Mouse (Mus musculus) c-Kit-negative CD71-positive TER-119-positive erythroid progenitor cells, embryonic 14.5 days (primary cell): ENCODE results near the gene Bglap2.
"Not testable (repeated sequence)": the region's sequence is repeated elsewhere in the genome, so short reads cannot be mapped to it uniquely, and the experiment has no call there.

Experiments
- DNase-seq: peaks from one replicate; pipeline ENCODE4 v3.0.0-alpha.2; 2013; ENCODE audit warnings: low read depth, low spot score

Gene Bglap2

GRCm38 (mm10) chr3:88393776-88394375 is 15.4 kb upstream of the Bglap2 start:
- DNase-seq: no peak

- DNase-seq: no peak
Measured at GRCm38 (mm10) chr3:88384364-88384763, 5.9 kb upstream of the Bglap2 start, which contains the start of gene Bglap. TSS of gene Bglap (minus strand) at chr3:88384464.

- DNase-seq: not testable (repeated sequence)
Measured at GRCm38 (mm10) chr3:88382383-88382782, 3.9 kb upstream of the Bglap2 start.

- DNase-seq: not testable (repeated sequence)
Measured at GRCm38 (mm10) chr3:88381389-88382315, 3.2 kb upstream of the Bglap2 start.

- not testable (repeated sequence) for DNase-seq
Measured at GRCm38 (mm10) chr3:88376644-88377043, 1.9 kb downstream of the Bglap2 start.

- DNase-seq: not testable (repeated sequence)
Measured at GRCm38 (mm10) chr3:88375750-88376626, 2.5 kb downstream of the Bglap2 start.

GRCm38 (mm10) chr3:88372643-88373042 is 5.9 kb downstream of the Bglap2 start, which contains the start of gene Bglap3:
TSS of gene Bglap3 (minus strand) at chr3:88372743.
- not testable (repeated sequence) for DNase-seq

GRCm38 (mm10) chr3:88368511-88368910 is 10.0 kb downstream of the Bglap2 start:
- not testable (repeated sequence) for DNase-seq

- DNase-seq: not testable (repeated sequence)
Measured at GRCm38 (mm10) chr3:88367517-88367916, 11.0 kb downstream of the Bglap2 start.

- not testable (repeated sequence) for DNase-seq
Measured at GRCm38 (mm10) chr3:88366830-88367428, 11.6 kb downstream of the Bglap2 start.

GRCm38 (mm10) chr3:88365705-88366361 is 12.7 kb downstream of the Bglap2 start:
- no peak for DNase-seq

GRCm38 (mm10) chr3:88364337-88364736 is 14.2 kb downstream of the Bglap2 start, which contains the start of gene Paqr6:
TSS of gene Paqr6 (plus strand) at chr3:88364584.
- DNase-seq: peak; percentile 80

- DNase-seq: peak; percentile 52
Measured at GRCm38 (mm10) chr3:88363700-88364099, 14.8 kb downstream of the Bglap2 start.

- no peak for DNase-seq
Measured at GRCm38 (mm10) chr3:88361612-88362313, 16.7 kb downstream of the Bglap2 start.

- no peak for DNase-seq
Measured at GRCm38 (mm10) chr3:88361096-88361495, 17.4 kb downstream of the Bglap2 start.

- no peak for DNase-seq
Measured at GRCm38 (mm10) chr3:88359989-88360388, 18.5 kb downstream of the Bglap2 start.

GRCm38 (mm10) chr3:88359584-88359983 is 18.9 kb downstream of the Bglap2 start:
- DNase-seq: no peak

GRCm38 (mm10) chr3:88354396-88355165 is 23.9 kb downstream of the Bglap2 start:
- DNase-seq: no peak

- no peak for DNase-seq
Measured at GRCm38 (mm10) chr3:88352907-88353306, 25.6 kb downstream of the Bglap2 start.
